Mouse (Mus musculus) lung, postnatal 14 days (tissue): ENCODE measurements at regions not wholly inside any gene's neighbourhood (a gene's known extent, or its start where the extent isn't known, plus 50 kb on each side); places are given as distances from the start of the nearest gene placed in this dataset.
A peak's percentile ranks its signal among the peaks of the same experiment; 100 is the strongest.

Experiments used
- DNase-seq: peaks from one replicate; pipeline ENCODE4 v3.0.0; 2021

- DNase-seq = no peak
Observed at GRCm38 (mm10) chr1:90268131-90268691, 64.4 kb downstream of the Ackr3 start.

GRCm38 (mm10) chr1:90268951-90269350 is 65.2 kb downstream of the Ackr3 start:
- DNase-seq = no peak

GRCm38 (mm10) chr1:90269836-90270235 is 66.1 kb downstream of the Ackr3 start:
- no peak for DNase-seq

GRCm38 (mm10) chr1:90271326-90271725 is 67.5 kb downstream of the Ackr3 start:
- DNase-seq = no peak

- no peak for DNase-seq
Observed at GRCm38 (mm10) chr1:90272411-90272810, 68.6 kb downstream of the Ackr3 start.

- DNase-seq = no peak
Observed at GRCm38 (mm10) chr1:90272830-90273628, 69.2 kb downstream of the Ackr3 start.

GRCm38 (mm10) chr1:90273629-90273928 is 69.8 kb downstream of the Ackr3 start:
- DNase-seq = no peak

GRCm38 (mm10) chr1:90274968-90275651 is 71.3 kb downstream of the Ackr3 start:
- DNase-seq = no peak

- no peak for DNase-seq
Observed at GRCm38 (mm10) chr1:90275786-90276520, 72.2 kb downstream of the Ackr3 start.

- DNase-seq = no peak
Observed at GRCm38 (mm10) chr1:90277486-90278255, 73.9 kb downstream of the Ackr3 start.

- DNase-seq = no peak
Observed at GRCm38 (mm10) chr1:90279066-90279839, 75.5 kb downstream of the Ackr3 start.

- no peak for DNase-seq
Observed at GRCm38 (mm10) chr1:90280227-90280626, 76.4 kb downstream of the Ackr3 start.

GRCm38 (mm10) chr1:90281255-90281654 is 77.5 kb downstream of the Ackr3 start:
- no peak for DNase-seq

GRCm38 (mm10) chr1:90281956-90282355 is 78.2 kb downstream of the Ackr3 start:
- no peak for DNase-seq

GRCm38 (mm10) chr1:90282367-90282766 is 78.6 kb downstream of the Ackr3 start:
- peak; percentile 39 for DNase-seq

GRCm38 (mm10) chr1:90283176-90283775 is 79.5 kb downstream of the Ackr3 start:
- no peak for DNase-seq

- DNase-seq = no peak
Observed at GRCm38 (mm10) chr1:90283912-90284636, 80.3 kb downstream of the Ackr3 start.

- no peak for DNase-seq
Observed at GRCm38 (mm10) chr1:90285318-90285717, 81.5 kb downstream of the Ackr3 start.

GRCm38 (mm10) chr1:90287251-90287650 is 83.5 kb downstream of the Ackr3 start:
- no peak for DNase-seq

GRCm38 (mm10) chr1:90288892-90289731 is 85.3 kb downstream of the Ackr3 start:
- DNase-seq = no peak
